Mouse (Mus musculus) forebrain, embryonic 11.5 days (tissue): ENCODE measurements at regions not wholly inside any gene's neighbourhood (a gene's known extent, or its start where the extent isn't known, plus 50 kb on each side); places are given as distances from the start of the nearest gene placed in this dataset.

Experiments
- ATAC-seq: fragments of 200-750 bp; cut with Nextera tagmentation; replicated peaks from 2 replicates; pipeline ENCODE4 v1.8.0; 2017; ENCODE audit warnings: moderate TSS enrichment; ENCODE audit not compliant: low FRiP score
- DNase-seq: peaks from one replicate; pipeline ENCODE4 v3.0.0-alpha.2; 2017; ENCODE audit warnings: low spot score
- H3K27ac ChIP-seq: fragments of 300-500 bp; sonication (generic); 2 replicates; pipeline ENCODE4 v1.5.1; 2014; ENCODE audit warnings: low read depth, low read length
- H3K27me3 ChIP-seq: fragments of 300-500 bp; sonication (generic); 2 replicates; pipeline ENCODE4 v1.6.1; 2014; ENCODE audit warnings: mild to moderate bottlenecking, low read length, mixed read lengths; ENCODE audit not compliant: control insufficient read depth, insufficient read depth
- H3K36me3 ChIP-seq: fragments of 300-500 bp; sonication (generic); 2 replicates; pipeline ENCODE4 v1.6.1; 2014; ENCODE audit warnings: mild to moderate bottlenecking, low read length, moderate library complexity, mixed read lengths; ENCODE audit not compliant: control insufficient read depth, insufficient read depth
- H3K4me1 ChIP-seq: fragments of 300-500 bp; sonication (generic); replicated peaks from 2 replicates; pipeline ENCODE4 v1.6.1; 2014; ENCODE audit warnings: low read length, mixed read lengths; ENCODE audit not compliant: control insufficient read depth, insufficient read depth
- H3K4me2 ChIP-seq: fragments of 300-500 bp; sonication (generic); 2 replicates; pipeline ENCODE4 v1.6.1; 2014; ENCODE audit warnings: low read depth, mild to moderate bottlenecking, low read length, moderate library complexity, mixed read lengths; ENCODE audit not compliant: severe bottlenecking
- H3K4me3 ChIP-seq: fragments of 300-500 bp; sonication (generic); 2 replicates; pipeline ENCODE4 v1.5.1; 2014; ENCODE audit warnings: low read depth, low read length
- H3K9ac ChIP-seq: fragments of 300-500 bp; sonication (generic); 2 replicates; pipeline ENCODE4 v1.6.1; 2014; ENCODE audit warnings: low read length
- H3K9me3 ChIP-seq: fragments of 300-500 bp; sonication (generic); 2 replicates; pipeline ENCODE4 v1.6.1; 2016; ENCODE audit warnings: low read length, mixed read lengths; ENCODE audit not compliant: control insufficient read depth
- WGBS: fragments of 180-500 bp; shearing (Covaris S2); extraction: QIAGEN DNeasy Blood & Tissue Kit; methylation state at CpG from one replicate; pipeline ENCODE4 v1.1.7; 2014; 5-methylcytosine and 5-hydroxymethylcytosine counted together

DNA sequence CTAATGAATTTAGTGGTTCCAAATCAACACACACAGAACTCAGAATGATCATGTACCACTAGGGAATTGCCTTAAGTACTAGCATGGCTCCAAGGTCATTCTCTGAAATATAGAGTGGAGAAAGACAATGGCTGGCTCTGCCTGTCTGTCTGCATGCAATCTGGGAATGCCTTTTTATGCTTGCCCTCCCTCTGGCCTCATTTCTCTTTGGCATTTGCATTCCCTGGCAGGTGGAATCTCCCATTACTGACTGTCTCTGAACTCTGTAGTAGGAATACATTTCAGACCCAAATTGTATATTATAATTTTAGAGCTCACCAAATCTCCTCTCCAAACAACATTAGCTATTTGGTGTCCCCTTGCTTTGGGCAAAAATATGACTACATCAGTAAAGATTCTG is 335.0 kb downstream of the Ptprc start:
- no peak overlapping the region for H3K4me3 ChIP-seq
- no peak overlapping the region for H3K4me2 ChIP-seq
- DNase-seq = no peak
- no peaks in the 10 kb centered on the region for H3K36me3 ChIP-seq
- no peaks in the 10 kb centered on the region; the same call in 1 of the 2 replicates for H3K4me1 ChIP-seq
- H3K9me3 ChIP-seq = no peaks in the 10 kb centered on the region
- H3K27ac ChIP-seq = no peak overlapping the region
- H3K27me3 ChIP-seq = no peaks in the 10 kb centered on the region
- no peak overlapping the region for H3K9ac ChIP-seq
- ATAC-seq = no peak

GRCm38 (mm10) chr1:137839703-137840102 is 335.8 kb downstream of the Ptprc start:
- H3K36me3 ChIP-seq = no peaks in the 10 kb centered on the region
- no peaks in the 10 kb centered on the region; the same call in 1 of the 2 replicates for H3K4me1 ChIP-seq
- H3K9ac ChIP-seq = no peak overlapping the region
- H3K27ac ChIP-seq = no peak overlapping the region
- no peaks in the 10 kb centered on the region for H3K9me3 ChIP-seq
- WGBS = 66% methylated on average over 5 of the region's 5 CpGs
- no peak for DNase-seq
- H3K4me3 ChIP-seq = no peak overlapping the region
- no peak overlapping the region for H3K4me2 ChIP-seq
- H3K27me3 ChIP-seq = no peaks in the 10 kb centered on the region
- no peak for ATAC-seq

DNA sequence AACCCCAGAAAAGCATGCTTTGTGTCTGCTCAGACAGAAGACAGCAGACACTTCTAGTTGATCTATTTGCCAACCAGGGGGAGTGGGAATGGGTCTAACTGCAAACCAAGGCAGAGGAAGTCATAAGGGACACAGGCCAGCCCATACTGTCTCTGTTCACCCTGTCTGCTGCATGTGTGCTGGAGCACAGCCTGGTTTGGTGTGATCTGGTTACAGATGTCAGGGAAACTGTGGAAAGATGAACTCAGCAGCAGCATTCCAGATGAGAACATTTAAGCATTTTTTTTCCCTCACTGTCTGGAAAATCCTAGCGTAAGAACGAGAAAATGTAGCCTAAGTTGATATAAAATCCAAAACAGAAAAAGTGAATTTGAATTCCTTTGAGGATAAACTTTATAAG is 336.2 kb downstream of the Ptprc start:
- ATAC-seq (no peak), DNase-seq (no peak)
- H3K36me3 ChIP-seq = no peaks in the 10 kb centered on the region
- no peaks in the 10 kb centered on the region for H3K9me3 ChIP-seq
- 68% methylated on average over 2 of the region's 2 CpGs for WGBS
- no peak overlapping the region for H3K9ac ChIP-seq
- H3K27ac ChIP-seq = no peak overlapping the region
- no peak overlapping the region for H3K4me2 ChIP-seq
- H3K27me3 ChIP-seq = no peaks in the 10 kb centered on the region
- H3K4me3 ChIP-seq = no peak overlapping the region
- H3K4me1 ChIP-seq = no peaks in the 10 kb centered on the region; the same call in 1 of the 2 replicates

DNA sequence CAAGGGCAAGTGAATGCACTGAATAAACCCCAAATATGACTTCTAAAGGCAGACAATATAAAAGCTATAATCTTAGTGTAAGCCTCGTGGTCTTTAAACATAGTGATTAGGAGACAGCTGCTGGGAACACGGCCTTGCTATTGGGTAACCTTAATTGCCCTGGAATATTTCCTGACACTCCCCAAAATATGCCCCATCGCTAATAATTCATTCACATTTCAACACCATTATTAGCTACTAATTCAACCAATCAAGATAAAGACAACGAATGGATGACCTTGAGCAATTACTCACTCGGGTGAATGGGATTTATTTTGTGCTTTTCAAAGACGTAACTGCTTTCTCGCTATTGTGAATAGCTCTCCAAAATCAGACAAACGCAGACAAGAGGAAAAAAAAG is 337.2 kb downstream of the Ptprc start:
- Histone ChIP-seq H3K9ac (no peak overlapping the region), H3K27me3 (no peaks in the 10 kb centered on the region), H3K27ac (no peak overlapping the region), H3K4me2 (no peak overlapping the region), H3K4me1 (no peaks in the 10 kb centered on the region; the same call in 1 of the 2 replicates), H3K36me3 (no peaks in the 10 kb centered on the region), H3K4me3 (no peak overlapping the region), H3K9me3 (no peaks in the 10 kb centered on the region)
- ATAC-seq (peak; percentile 76), DNase-seq (no peak)
- 23% methylated on average over 8 of the region's 8 CpGs for WGBS

- DNase-seq (no peak), ATAC-seq (no peak)
- WGBS = 69% methylated on average over 3 of the region's 3 CpGs
These were observed 342.0 kb downstream of the Ptprc start for GRCm38 (mm10) chr1:137833535-137833934.

DNA sequence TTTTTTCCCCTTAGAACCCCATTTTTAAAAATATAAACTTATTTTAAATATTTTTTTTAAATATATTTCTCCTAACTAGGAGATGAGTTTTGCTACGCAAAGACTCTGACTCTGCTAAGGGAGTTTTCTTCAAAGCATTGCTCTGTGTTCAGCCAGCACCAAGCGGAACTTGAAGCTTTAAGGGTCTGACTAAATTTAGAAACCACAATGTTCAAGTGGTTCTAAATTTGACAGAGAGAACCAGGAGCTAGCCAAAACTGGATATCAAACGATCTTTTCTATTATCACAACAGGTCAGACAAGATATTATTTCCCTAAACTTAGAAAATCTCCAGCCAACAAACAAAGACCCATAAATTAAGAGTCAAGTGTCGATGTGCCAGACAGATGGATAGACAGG is 344.2 kb downstream of the Ptprc start:
- ATAC-seq (no peak), DNase-seq (no peak)
- Histone ChIP-seq H3K9me3 (no peaks in the 10 kb centered on the region), H3K27me3 (no peaks in the 10 kb centered on the region), H3K4me3 (no peak overlapping the region), H3K36me3 (no peaks in the 10 kb centered on the region), H3K9ac (no peak overlapping the region), H3K27ac (no peak overlapping the region), H3K4me1 (no peaks in the 10 kb centered on the region), H3K4me2 (no peak overlapping the region)
- 92% methylated on average over 4 of the region's 4 CpGs for WGBS

More at GRCm38 (mm10) chr1:137833535-137833934, 342.0 kb downstream of the Ptprc start:
- no peaks in the 10 kb centered on the region for H3K9me3 ChIP-seq
- no peak overlapping the region for H3K27ac ChIP-seq
- H3K4me3 ChIP-seq = no peak overlapping the region
- no peak overlapping the region for H3K9ac ChIP-seq
- no peaks in the 10 kb centered on the region for H3K36me3 ChIP-seq
- no peak overlapping the region for H3K4me2 ChIP-seq
- no peaks in the 10 kb centered on the region; the same call in 1 of the 2 replicates for H3K4me1 ChIP-seq
- no peaks in the 10 kb centered on the region for H3K27me3 ChIP-seq

DNA sequence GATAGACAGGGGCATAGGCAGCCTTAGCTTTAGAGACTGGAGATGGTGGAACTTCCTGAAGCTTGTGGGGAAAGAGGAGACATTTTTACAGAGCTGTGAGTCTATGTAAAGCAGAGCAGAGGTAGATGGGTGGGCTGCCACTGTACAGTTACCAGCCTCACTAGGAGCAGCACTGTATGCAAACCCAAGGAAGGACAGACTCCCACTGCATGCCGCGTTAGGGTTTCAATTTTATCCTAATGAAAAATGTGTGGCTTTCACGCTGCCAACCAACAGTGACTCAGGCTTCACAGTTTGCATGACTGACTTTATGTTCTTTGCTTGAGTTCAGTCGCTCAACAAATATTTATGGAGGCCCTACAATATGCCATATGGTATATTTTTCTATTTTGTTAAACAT is 348.1 kb downstream of the Ptprc start:
- ATAC-seq (no peak), DNase-seq (no peak)
- Histone ChIP-seq H3K36me3 (no peaks in the 10 kb centered on the region), H3K4me1 (no peaks in the 10 kb centered on the region), H3K4me3 (no peak overlapping the region), H3K4me2 (no peak overlapping the region), H3K27me3 (no peaks in the 10 kb centered on the region), H3K9me3 (no peaks in the 10 kb centered on the region), H3K9ac (no peak overlapping the region), H3K27ac (no peak overlapping the region)
- 94% methylated on average over 4 of the region's 4 CpGs for WGBS

- H3K4me2 ChIP-seq = no peak overlapping the region
- 90% methylated on average over 4 of the region's 4 CpGs for WGBS
- ATAC-seq (no peak), DNase-seq (no peak)
- no peak overlapping the region for H3K4me3 ChIP-seq
- H3K9me3 ChIP-seq = no peaks in the 10 kb centered on the region
- H3K4me1 ChIP-seq = no peaks in the 10 kb centered on the region
- H3K9ac ChIP-seq = no peak overlapping the region
- H3K27me3 ChIP-seq = no peaks in the 10 kb centered on the region
- H3K27ac ChIP-seq = no peak overlapping the region
- no peaks in the 10 kb centered on the region for H3K36me3 ChIP-seq
These were observed 360.1 kb downstream of the Ptprc start for GRCm38 (mm10) chr1:137815401-137815888.

DNA sequence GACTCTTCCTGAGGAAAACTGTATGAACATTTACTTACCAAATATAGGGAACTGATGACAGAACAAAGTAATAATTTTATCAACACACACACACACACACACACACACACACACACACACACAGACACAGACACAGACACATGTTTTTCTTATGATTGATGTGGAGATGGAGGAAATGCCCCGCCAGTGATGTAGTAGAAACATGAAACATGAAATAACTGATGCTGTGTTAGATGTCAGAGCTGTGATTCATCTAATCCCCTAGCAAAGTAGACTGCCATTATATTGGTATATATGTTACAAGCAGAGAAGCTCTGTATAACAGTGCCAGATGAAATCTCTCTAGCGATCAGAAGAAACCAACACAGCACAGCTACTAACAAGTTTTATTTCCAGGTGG is 361.0 kb downstream of the Ptprc start:
- Histone ChIP-seq H3K4me3 (no peak overlapping the region), H3K9ac (no peak overlapping the region), H3K4me2 (no peak overlapping the region), H3K36me3 (no peaks in the 10 kb centered on the region), H3K4me1 (no peaks in the 10 kb centered on the region), H3K27ac (no peak overlapping the region), H3K9me3 (no peaks in the 10 kb centered on the region), H3K27me3 (no peaks in the 10 kb centered on the region)
- ATAC-seq (no peak), DNase-seq (no peak)
- whole genome bisulfite sequencing = 90% methylated on average over 2 of the region's 2 CpGs
